Mouse (Mus musculus): ENCODE measurements around the gene Gm49384.
"Not testable (repeated sequence)": the region's sequence is repeated elsewhere in the genome, so short reads cannot be mapped to it uniquely, and the experiment has no call there.

GRCm38 (mm10) chr12:69166861-69167581, 37.0 kb downstream of the Gm49384 start:
- not testable (repeated sequence) for TF ChIP-seq CTCF (IDR thresholded peaks at IDR 0.05; ENCODE audit: borderline replicate concordance, extremely low read depth, insufficient read depth, insufficient read length); POLR2A (IDR thresholded peaks at IDR 0.05; ENCODE audit: borderline replicate concordance, extremely low read depth, insufficient read depth, insufficient read length, poor library complexity, severe bottlenecking)

All from brain, embryonic 14.5 days (tissue).